Mouse (Mus musculus) myocyte (in vitro differentiated cells): ENCODE results near the gene Lipe.

Experiments used
- CEBPB ChIP-seq: IDR thresholded peaks from 2 replicates; pipeline ENCODE4 v1.6.1; 2011; ENCODE audit warnings: mild to moderate bottlenecking, moderate library complexity; ENCODE audit not compliant: poor library complexity, insufficient read depth, severe bottlenecking
- MAX ChIP-seq: IDR thresholded peaks from one replicate; pipeline ENCODE4 v1.6.1; 2011; ENCODE audit warnings: low read depth, mild to moderate bottlenecking, control low read depth
- MYOD1 ChIP-seq, 3 experiments: IDR thresholded peaks; one replicate each; pipeline ENCODE4 v1.6.1; 2011; ENCODE audit warnings: control low read depth in 2 of 3, low read depth in 2 of 3, mild to moderate bottlenecking in 2 of 3, moderate library complexity in 1 of 3; ENCODE audit not compliant: insufficient read length in 2 of 3, control insufficient read depth in 1 of 3
- MYOG ChIP-seq, 3 experiments: IDR thresholded peaks; one replicate each; pipeline ENCODE4 v1.6.1; 2011; ENCODE audit warnings: control low read depth in 2 of 3, low read depth in 2 of 3, mild to moderate bottlenecking in 2 of 3; ENCODE audit not compliant: insufficient read length in 2 of 3, control insufficient read depth in 1 of 3, insufficient read depth in 1 of 3
- POLR2A ChIP-seq: IDR thresholded peaks from one replicate; pipeline ENCODE4 v1.6.1; 2011; ENCODE audit warnings: low read depth, mild to moderate bottlenecking, control low read depth, moderate library complexity; ENCODE audit not compliant: insufficient read length
- POLR2AphosphoS2 ChIP-seq: IDR thresholded peaks from one replicate; pipeline ENCODE4 v1.6.1; 2011; ENCODE audit warnings: low read depth, control low read depth; ENCODE audit not compliant: insufficient read length
- REST ChIP-seq: IDR thresholded peaks from one replicate; pipeline ENCODE4 v1.6.1; 2011; ENCODE audit warnings: mild to moderate bottlenecking, control low read depth, moderate library complexity; ENCODE audit not compliant: insufficient read depth, insufficient read length
- SRF ChIP-seq: IDR thresholded peaks from one replicate; pipeline ENCODE4 v1.6.1; 2011; ENCODE audit warnings: low read depth; ENCODE audit not compliant: control insufficient read depth, insufficient read length
- TCF12 ChIP-seq: IDR thresholded peaks from one replicate; pipeline ENCODE4 v1.6.1; 2011; ENCODE audit warnings: mild to moderate bottlenecking, control low read depth; ENCODE audit not compliant: poor library complexity, insufficient read depth, severe bottlenecking
- TCF3 ChIP-seq: IDR thresholded peaks from one replicate; pipeline ENCODE4 v1.6.1; 2011; ENCODE audit warnings: low read depth, control low read depth; ENCODE audit not compliant: insufficient read length
- USF1 ChIP-seq: IDR thresholded peaks from one replicate; pipeline ENCODE4 v1.6.1; 2011; ENCODE audit warnings: low read depth, mild to moderate bottlenecking, control low read depth, moderate library complexity

DNA sequence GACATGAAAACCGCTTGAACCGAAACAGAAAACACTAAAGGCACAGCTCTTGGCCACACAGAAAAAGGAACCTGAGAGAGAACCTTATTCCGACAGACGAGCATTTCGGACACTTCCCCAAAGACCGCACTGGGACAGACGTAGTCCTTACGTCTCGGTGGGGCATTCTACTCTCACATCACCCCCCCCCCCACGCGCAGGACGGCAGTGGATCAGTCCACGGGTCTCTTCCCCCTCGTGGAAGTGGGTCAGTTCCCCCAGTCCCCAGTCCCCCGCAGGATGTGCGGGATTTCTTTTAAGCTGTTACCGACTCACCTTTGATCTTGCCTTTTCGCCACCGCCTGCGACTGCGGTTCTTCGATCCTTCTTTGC lies 3.3 kb downstream of the Lipe start:
- TF ChIP-seq POLR2A = no peak
- TF ChIP-seq TCF12 = no peak
- no peak for TF ChIP-seq CEBPB
- TF ChIP-seq MYOD1 (IDR thresholded peaks at IDR 0.05; ENCODE audit: control insufficient read depth in 1 of 3, insufficient read length in 2 of 3, low read depth in 2 of 3) = no peak
- no peak for TF ChIP-seq USF1
- TF ChIP-seq MAX = no peak
- no peak for TF ChIP-seq MYOG (IDR thresholded peaks at IDR 0.05; ENCODE audit: control insufficient read depth in 1 of 3, insufficient read depth in 1 of 3, insufficient read length in 2 of 3, low read depth in 2 of 3)
- no peak for TF ChIP-seq TCF3
- TF ChIP-seq POLR2AphosphoS2 = no peak
- TF ChIP-seq SRF = no peak
- no peak for TF ChIP-seq REST
